Mouse (Mus musculus): ENCODE measurements around the gene Smg6. TPM values are rescaled to one million over a fixed set of nuclear protein-coding genes. Genes with fewer than 3 reads are reported as not detected.
A peak's percentile ranks its signal among the peaks of the same experiment; 100 is the strongest.

Smg6 gene
- 13.4 and 15.9 TPM in 2 replicates for total RNA-seq (2015)
- 18.3 and 20.5 TPM in 2 replicates for total RNA-seq (2017)

- ATAC-seq (ENCODE audit: poor library complexity, severe bottlenecking): peak; percentile 94
These were observed at the start of gene Smg6, which contains the start of gene Srr for GRCm38 (mm10) chr11:74925577-74926387. TSS of gene Smg6 (plus strand) at chr11:74925823. TSS of gene Srr (minus strand) at chr11:74925948.

- no peak for ATAC-seq (ENCODE audit: poor library complexity, severe bottlenecking)
These were observed 48.8 kb upstream of the Smg6 start for GRCm38 (mm10) chr11:74876801-74877200.

- ATAC-seq (ENCODE audit: poor library complexity, severe bottlenecking): no peak
These were observed 44.6 kb upstream of the Smg6 start for GRCm38 (mm10) chr11:74880999-74881398.

- ATAC-seq (ENCODE audit: poor library complexity, severe bottlenecking): no peak
These were observed 43.6 kb upstream of the Smg6 start for GRCm38 (mm10) chr11:74881979-74882378.

- no peak for ATAC-seq (ENCODE audit: poor library complexity, severe bottlenecking)
These were observed 42.5 kb upstream of the Smg6 start for GRCm38 (mm10) chr11:74883098-74883497.

GRCm38 (mm10) chr11:74894619-74895018 lies 31.0 kb upstream of the Smg6 start:
- no peak for ATAC-seq (ENCODE audit: poor library complexity, severe bottlenecking)

- peak; percentile 35 for ATAC-seq (ENCODE audit: poor library complexity, severe bottlenecking)
These were observed 29.4 kb upstream of the Smg6 start for GRCm38 (mm10) chr11:74895980-74896900.

- ATAC-seq (ENCODE audit: poor library complexity, severe bottlenecking): peak; percentile 52
These were observed 28.5 kb upstream of the Smg6 start, which contains the start of gene Sgsm2 for GRCm38 (mm10) chr11:74896901-74897677. TSS of gene Sgsm2 (minus strand) at chr11:74897060.

- peak; percentile 90 for ATAC-seq (ENCODE audit: poor library complexity, severe bottlenecking)
These were observed 27.7 kb upstream of the Smg6 start, which contains the start of gene Tsr1 for GRCm38 (mm10) chr11:74897678-74898516. TSS of gene Tsr1 (plus strand) at chr11:74898071.

GRCm38 (mm10) chr11:74898517-74898827 lies 27.2 kb upstream of the Smg6 start:
- ATAC-seq (ENCODE audit: poor library complexity, severe bottlenecking): no peak

GRCm38 (mm10) chr11:74901555-74901954 lies 24.1 kb upstream of the Smg6 start:
- ATAC-seq (ENCODE audit: poor library complexity, severe bottlenecking): no peak

GRCm38 (mm10) chr11:74902416-74902815 lies 23.2 kb upstream of the Smg6 start:
- ATAC-seq (ENCODE audit: poor library complexity, severe bottlenecking): no peak

- no peak for ATAC-seq (ENCODE audit: poor library complexity, severe bottlenecking)
These were observed 17.8 kb upstream of the Smg6 start for GRCm38 (mm10) chr11:74907850-74908249.

GRCm38 (mm10) chr11:74908618-74909399 lies 16.8 kb upstream of the Smg6 start:
- no peak for ATAC-seq (ENCODE audit: poor library complexity, severe bottlenecking)

- ATAC-seq (ENCODE audit: poor library complexity, severe bottlenecking): no peak
These were observed 15.6 kb upstream of the Smg6 start for GRCm38 (mm10) chr11:74909978-74910377.

- no peak for ATAC-seq (ENCODE audit: poor library complexity, severe bottlenecking)
These were observed 13.1 kb upstream of the Smg6 start for GRCm38 (mm10) chr11:74912492-74912891.

- no peak for ATAC-seq (ENCODE audit: poor library complexity, severe bottlenecking)
These were observed 6.4 kb upstream of the Smg6 start for GRCm38 (mm10) chr11:74919249-74919648.

- no peak for ATAC-seq (ENCODE audit: poor library complexity, severe bottlenecking)
These were observed 1.5 kb upstream of the Smg6 start for GRCm38 (mm10) chr11:74924149-74924548.

- no peak for ATAC-seq (ENCODE audit: poor library complexity, severe bottlenecking)
These were observed 874 bp downstream of the Smg6 start for GRCm38 (mm10) chr11:74926388-74927005.
